Mouse (Mus musculus) neutrophil, adult 5-6 weeks (primary cell): ENCODE results near the gene Cbr4. TPM values are rescaled to one million over a fixed set of nuclear protein-coding genes. Genes with fewer than 3 reads are reported as not detected.
A peak's percentile ranks its signal among the peaks of the same experiment; 100 is the strongest.

ENCODE experiments used
- ATAC-seq: fragments of 151-379, 151-347 bp; 2 replicates; pipeline ENCODE4 v1.8.0; 2017; ENCODE audit warnings: mild to moderate bottlenecking, moderate TSS enrichment; ENCODE audit not compliant: insufficient number of reproducible peaks, poor library complexity, low FRiP score, severe bottlenecking; ENCODE audit errors: extremely low read depth
- total RNA-seq: library from RNA; stranded (forward); fragments of 200-1000 nt; gene quantifications from 2 replicates; pipeline ENCODE4 v1.2.3, GENCODE M21; 2017

Cbr4 gene
- total RNA-seq, 1 experiment from 2014 or later = 10.6 TPM

DNA sequence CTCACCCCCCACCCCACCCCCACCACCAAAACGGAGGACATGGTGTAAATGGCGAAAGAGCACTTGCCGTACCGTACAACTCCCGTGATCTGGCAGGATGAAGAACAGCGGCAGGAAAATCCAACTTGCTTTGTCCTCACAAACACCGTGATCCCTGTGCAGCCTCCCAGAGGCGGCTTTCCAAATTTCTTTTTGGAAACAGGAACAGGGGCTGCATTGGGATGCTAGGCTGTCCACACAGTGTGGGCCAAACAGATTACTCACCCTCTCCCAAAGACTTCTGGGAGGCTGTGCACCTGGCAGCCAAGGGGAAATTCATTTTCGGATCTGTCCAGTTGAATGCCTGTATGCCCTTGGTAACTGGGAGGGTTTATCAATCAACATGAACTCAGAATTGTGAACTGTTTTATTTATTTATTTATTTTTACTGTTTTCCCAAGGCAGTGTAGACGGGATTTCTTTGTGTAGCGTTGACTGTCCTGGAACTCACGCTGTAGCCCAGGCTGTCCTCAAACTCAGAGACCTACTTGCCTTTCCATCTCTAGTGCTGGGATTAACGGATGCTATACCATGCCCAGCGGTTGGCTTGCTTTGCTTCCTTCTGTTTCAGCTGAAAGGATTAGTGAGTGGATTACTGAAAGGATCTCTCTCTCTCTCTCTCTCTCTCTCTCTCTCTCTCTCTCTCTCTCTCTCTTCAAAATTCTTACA lies 7.1 kb upstream of the Cbr4 start:
- no peak for ATAC-seq

GRCm38 (mm10) chr8:61486923-61487529 lies 508 bp upstream of the Cbr4 start:
- no peak for ATAC-seq

GRCm38 (mm10) chr8:61488631-61489030 lies 1.1 kb downstream of the Cbr4 start:
- no peak for ATAC-seq

GRCm38 (mm10) chr8:61497110-61497509 lies 9.6 kb downstream of the Cbr4 start:
- no peak for ATAC-seq

GRCm38 (mm10) chr8:61499035-61499434 lies 11.5 kb downstream of the Cbr4 start:
- no peak for ATAC-seq

DNA sequence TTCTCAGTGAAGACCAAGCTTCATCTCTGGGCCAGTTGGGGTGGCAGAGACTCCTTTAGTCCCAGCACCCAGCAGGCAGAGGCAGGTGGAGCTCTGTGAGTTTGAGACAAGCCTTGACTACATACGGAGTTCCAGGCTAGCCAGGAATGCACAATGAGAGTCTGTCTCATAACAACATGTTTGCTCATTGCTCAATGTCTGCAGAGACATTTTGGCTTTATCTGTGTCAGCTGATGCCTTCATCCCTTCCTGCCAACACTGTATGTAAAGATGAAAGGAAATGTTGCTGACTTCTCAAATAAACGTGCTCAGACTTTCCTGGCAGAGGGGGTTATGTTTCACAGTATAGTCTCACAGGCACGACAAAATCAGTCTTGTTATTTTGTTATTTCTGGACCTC lies 13.4 kb downstream of the Cbr4 start:
- no peak for ATAC-seq

DNA sequence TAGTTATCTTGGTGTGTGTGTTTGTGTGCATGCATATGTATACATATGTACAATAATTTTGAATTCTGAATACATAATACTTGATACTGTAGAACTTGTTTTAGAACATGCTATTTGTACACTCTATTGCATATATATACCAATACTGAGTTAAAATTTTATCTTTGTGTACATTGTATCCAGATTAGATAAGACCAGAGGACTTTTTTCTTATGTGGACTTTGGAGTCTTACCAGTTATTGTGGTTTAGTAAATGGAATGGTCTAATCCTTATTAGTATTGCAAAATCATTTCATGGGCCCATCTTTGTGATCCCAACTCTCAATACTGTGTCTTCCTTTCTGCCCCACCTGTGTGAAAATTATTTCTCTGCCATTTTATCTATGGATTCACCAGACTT lies 14.7 kb downstream of the Cbr4 start:
- no peak for ATAC-seq

DNA sequence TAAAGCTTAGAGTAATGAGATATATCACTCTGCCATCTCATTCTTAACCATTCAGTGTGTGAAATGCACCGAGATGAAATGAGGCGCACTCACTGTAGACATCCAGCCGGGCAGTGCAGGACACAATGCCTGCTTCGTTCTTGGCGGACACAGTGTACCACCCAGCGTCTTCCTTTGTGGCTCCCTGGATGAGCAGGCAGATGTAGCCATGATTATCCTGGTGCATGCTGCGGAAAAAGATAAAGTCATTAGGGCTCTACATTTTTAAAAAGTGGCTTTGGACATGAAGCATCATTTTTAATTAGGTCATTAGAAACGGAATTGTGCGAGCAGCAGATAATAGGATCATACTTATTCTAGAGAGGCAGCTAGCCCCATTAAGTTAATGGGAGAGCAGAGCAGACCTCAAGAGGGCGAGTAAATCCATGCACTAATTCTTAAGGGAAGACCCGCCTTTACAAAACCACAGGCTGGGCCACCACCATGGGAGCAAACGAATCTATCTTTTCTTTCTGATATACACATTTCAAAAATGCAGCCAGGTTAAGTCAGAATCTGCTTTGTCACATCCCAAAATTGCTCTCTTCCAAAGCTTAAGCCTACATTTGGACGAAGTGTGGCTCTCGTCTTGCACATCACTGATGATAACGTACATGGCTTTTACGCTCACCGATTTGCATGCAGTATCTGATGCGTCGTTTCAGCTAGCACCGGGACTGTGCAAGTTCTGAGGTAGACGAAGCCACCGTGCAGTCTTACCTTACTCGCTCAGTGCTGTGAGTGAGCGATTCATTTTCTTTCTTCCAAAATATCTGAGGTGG lies 27.8 kb downstream of the Cbr4 start:
- no peak for ATAC-seq

DNA sequence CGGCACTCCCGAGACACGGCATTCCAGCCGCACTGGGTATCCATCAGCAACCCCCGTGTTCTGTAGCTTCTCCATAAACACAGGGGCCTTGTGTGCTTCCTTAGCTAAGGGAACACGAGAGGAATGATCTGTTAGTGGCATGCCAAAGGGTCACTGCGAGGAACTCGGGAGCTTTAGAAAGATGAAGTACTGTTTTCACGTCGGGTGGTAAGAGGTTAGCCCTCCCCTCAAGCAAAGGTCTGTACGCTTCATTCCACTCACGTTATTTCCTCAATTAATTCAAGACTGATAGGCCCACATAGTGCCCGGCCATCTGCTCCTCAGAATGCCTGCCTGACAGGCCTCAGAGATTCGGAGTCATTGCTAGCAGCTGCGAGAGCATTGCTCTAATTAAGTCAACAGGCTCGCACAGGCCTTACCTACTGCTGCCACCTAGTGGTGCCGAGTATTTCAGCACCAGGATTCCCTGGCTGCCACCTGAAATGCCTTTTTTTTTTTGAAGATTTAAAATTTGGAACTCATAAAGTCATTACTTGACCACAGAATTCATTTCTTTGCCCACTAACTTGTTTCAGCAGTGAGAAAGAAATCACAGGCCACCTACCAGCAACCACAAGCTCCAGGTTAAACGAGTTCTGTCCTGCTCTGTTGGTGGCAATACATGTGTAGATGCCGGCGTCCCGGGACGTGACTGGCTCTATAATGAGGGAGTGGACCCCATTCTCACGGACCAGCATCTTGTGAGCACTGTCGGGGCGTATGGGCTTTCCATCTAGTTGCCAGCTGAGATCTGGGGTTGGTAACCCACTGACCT lies 28.6 kb downstream of the Cbr4 start:
- ATAC-seq = peak; percentile 73; the same call in 1 of the 2 replicates

- ATAC-seq = no peak
Observed at GRCm38 (mm10) chr8:61516745-61517501, 29.4 kb downstream of the Cbr4 start.

- ATAC-seq = peak; percentile 49; the same call in 1 of the 2 replicates
Observed at GRCm38 (mm10) chr8:61517502-61518185, 30.1 kb downstream of the Cbr4 start.

DNA sequence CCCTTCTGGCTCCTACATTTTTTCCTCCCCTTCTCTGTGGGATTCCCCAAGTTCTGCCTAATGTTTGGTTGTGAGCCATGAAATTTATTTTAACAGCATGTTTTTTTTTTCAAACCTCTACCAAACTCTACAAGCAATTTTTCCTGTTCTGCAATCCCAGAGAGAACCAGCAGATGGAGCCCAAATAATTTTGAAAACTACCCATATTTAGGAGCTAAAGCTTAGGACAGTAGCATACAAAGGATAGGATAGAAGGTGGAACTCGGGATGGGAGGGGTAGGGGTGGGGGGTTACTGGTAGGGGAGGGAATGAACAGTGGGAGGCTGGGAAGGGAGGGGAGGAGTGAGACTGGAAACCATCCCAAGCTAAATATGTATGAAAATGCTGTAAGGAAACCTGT lies 34.6 kb downstream of the Cbr4 start:
- ATAC-seq = no peak

DNA sequence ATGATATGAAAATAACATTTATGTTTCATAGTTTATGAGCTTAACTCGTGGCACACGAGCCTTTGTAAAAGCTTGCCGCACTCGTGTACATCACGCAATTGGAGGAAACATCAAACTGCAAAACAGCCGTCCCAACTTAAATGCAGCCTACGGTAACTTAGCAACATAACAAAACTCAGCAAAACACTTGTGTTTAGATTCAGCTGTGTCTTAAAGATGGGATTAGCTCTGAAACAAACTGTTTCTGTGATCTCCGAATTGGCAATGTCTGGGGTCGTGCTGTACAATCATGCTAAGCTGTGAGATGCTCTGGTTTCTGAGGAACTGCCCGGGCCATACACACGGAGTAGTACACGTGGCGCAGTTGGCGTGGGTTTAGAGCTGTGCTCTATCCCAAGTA lies 39.5 kb downstream of the Cbr4 start:
- ATAC-seq = no peak

DNA sequence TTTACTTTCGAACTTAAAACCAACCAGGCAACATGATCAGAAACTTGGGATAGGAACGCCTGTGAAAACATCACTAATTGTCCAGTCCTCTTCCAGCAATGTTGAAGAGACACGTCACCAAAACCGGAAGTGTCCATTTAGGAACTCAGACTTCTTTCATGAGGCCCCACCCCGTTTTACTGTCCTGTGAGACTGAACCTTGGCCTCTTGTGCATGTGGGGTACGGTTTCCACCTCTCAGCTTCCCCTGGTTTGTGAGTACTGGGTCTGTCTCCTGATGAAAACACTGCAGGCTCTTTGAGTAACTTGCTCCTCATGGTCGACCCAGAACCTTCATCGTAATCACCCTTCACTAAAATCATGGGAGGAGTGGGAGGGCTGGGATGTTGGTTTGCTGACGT lies 40.7 kb downstream of the Cbr4 start:
- no peak for ATAC-seq

GRCm38 (mm10) chr8:61528642-61529041 lies 41.1 kb downstream of the Cbr4 start:
- no peak for ATAC-seq

DNA sequence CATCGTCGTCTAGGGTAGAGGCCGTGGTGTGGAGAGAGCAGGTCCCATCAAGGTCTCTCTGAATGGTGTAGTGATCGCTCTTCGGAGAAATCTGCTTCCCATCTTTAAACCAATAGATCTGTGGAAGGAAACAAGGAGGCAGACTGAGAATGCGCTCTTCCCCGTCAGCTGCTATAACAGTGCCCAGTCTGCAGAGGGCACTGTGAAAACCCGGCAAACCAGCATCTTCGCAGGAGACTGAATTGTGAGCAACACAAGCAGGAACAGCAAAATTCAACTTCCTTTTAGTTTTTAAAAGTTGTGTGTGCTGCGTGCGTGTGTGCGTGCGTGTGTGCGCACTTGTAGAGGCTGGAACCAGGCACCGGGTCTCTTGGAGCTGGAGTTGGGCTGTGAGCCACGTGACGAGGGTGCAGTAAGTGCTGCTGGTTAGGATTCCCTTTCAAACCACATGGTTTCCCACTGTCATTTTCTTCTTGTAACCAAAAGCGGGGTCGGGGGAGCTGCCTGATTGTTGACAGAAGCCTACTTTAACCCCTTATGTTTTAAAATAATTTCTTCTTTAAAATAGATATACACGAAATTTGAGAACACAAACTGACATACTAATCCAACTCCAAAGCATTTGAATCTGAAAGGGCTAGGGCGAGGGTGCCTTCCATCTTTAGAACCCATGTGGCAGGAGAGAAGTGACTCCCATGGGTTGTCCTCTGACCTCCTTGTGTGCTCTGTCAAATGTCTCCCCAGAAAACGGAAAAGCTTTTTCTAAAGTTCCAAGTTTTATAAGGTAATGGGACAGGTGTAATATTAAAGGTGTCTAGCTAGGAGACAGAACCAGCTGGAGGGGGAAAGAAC lies 44.6 kb downstream of the Cbr4 start:
- ATAC-seq = no peak

DNA sequence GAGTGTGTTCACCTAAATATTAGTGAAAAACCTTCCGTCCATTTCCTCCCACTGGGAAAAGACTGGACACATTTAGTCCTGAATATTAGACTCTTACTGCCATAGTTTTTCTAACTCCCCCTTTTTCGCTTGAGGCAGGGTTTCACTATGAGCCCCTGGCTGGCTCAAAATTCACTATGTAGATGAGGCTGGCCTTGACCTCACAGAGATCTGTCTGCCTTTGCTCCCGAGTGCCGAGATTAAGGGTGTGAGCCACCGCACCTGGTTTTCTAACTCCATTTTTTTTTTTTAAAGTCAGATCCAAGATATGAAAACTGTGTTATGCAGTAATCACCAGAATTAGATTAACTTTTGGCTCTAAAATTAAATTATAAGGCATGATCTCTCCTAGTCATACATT lies 45.3 kb downstream of the Cbr4 start:
- no peak for ATAC-seq
